Mouse (Mus musculus) liver, embryonic 14.5 days (tissue): ENCODE measurements around the gene Olfr547.

Source experiments
- CTCF ChIP-seq: IDR thresholded peaks from 2 replicates; pipeline ENCODE4 v1.5.1; 2016; ENCODE audit warnings: antibody characterized with exemption, low read depth, control low read depth
- EP300 ChIP-seq: IDR thresholded peaks from 2 replicates; pipeline ENCODE4 v1.6.1; 2016; ENCODE audit warnings: antibody characterized with exemption, low read depth

DNA sequence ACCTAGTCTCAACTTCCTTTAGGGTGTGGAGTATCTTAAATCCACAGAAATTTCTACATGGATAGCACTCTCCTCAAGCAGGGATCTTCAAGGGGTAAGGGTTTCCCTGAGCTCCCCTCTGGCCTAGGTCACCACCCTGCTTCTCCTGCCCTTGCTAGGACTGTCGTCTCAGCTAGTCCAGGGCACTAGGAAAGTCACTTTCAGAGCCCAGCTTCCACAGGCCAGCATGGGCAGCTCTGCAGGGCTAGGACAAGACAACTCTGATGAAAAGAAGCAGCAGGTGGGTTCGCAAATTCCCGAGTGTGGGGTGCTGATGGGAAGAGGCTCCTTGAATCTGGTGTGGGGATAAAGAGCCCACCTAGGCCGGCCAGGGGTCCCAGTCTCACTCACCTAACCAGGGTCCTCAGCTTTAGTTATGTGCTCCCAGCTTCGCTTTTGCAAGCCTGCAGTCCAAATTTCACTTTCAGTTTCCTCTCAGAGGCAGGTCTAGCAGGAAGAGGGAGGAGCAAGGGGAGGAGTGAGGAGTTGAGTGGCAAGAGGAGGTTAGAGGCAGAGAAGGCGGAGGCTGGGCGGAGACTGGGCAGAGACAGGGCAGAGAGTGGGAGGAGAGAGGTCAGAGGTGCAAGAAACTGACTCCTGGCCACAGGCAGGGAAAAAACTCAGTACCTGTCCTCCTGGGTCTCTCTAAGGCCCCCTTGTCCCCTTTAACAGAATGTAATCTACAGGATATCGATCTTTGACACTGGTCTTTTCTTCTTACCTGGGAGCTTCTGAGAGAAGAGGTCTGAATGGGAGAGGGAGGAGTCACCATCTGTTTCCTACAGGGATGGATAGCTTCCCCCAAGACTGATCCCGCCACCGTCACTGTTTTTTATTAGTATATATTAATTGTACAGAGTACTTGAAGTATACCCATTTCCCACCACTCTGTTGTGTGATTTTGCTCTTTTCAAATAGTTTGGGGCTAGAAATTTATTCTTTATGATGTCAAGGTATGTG lies 30.7 kb downstream of the Olfr547 start, which contains the start of gene Trim21:
- no peak for TF ChIP-seq EP300
- TF ChIP-seq CTCF = no peak
